Mouse (Mus musculus): ENCODE results near the gene Sdc3. TPM values are rescaled to one million over a fixed set of nuclear protein-coding genes. Genes with fewer than 3 reads are reported as not detected.

Sdc3 gene
- polyA plus RNA-seq, 1 experiment, result 73.1 TPM

- H3K27ac ChIP-seq (ENCODE audit: control insufficient read depth, insufficient read depth, low read depth, low read length), result no peak overlapping the region
- peaks cover 15% of the 10 kb centered on the region for H3K4me1 ChIP-seq (ENCODE audit: control insufficient read depth, insufficient read depth, low read length)
- no peak for TF ChIP-seq POLR2A (IDR thresholded peaks at IDR 0.05; ENCODE audit: control insufficient read depth, low read depth, low read length)
- TF ChIP-seq CTCF (IDR thresholded peaks at IDR 0.05; ENCODE audit: control insufficient read depth, insufficient read depth, insufficient replicate concordance, low read depth, low read length), result no peak
- no peaks in the 10 kb centered on the region for H3K27me3 ChIP-seq (ENCODE audit: control insufficient read depth, insufficient read depth, low read length)
- peak overlapping the region; percentile 77 for H3K4me3 ChIP-seq (ENCODE audit: control insufficient read depth, low read depth, low read length)
- no peaks in the 10 kb centered on the region for H3K36me3 ChIP-seq (ENCODE audit: control insufficient read depth, insufficient read depth, low read length)
Observed at GRCm38 (mm10) chr4:130791811-130792375, 444 bp upstream of the Sdc3 start.

- H3K27ac ChIP-seq (ENCODE audit: control insufficient read depth, insufficient read depth, low read depth, low read length), result no peak overlapping the region
- peaks cover 18% of the 10 kb centered on the region for H3K4me1 ChIP-seq (ENCODE audit: control insufficient read depth, insufficient read depth, low read length)
- TF ChIP-seq CTCF (IDR thresholded peaks at IDR 0.05; ENCODE audit: control insufficient read depth, insufficient read depth, insufficient replicate concordance, low read depth, low read length), result no peak; the same call in 1 of the 2 replicates
- no peak for TF ChIP-seq POLR2A (IDR thresholded peaks at IDR 0.05; ENCODE audit: control insufficient read depth, low read depth, low read length)
- no peaks in the 10 kb centered on the region for H3K27me3 ChIP-seq (ENCODE audit: control insufficient read depth, insufficient read depth, low read length)
- H3K4me3 ChIP-seq (ENCODE audit: control insufficient read depth, low read depth, low read length), result peak overlapping the region; percentile 77; the same call in 1 of the 2 replicates
- no peaks in the 10 kb centered on the region for H3K36me3 ChIP-seq (ENCODE audit: control insufficient read depth, insufficient read depth, low read length)
Observed at GRCm38 (mm10) chr4:130793180-130793501, 804 bp downstream of the Sdc3 start.

GRCm38 (mm10) chr4:130794771-130795170 is 2.4 kb downstream of the Sdc3 start:
- TF ChIP-seq POLR2A (IDR thresholded peaks at IDR 0.05; ENCODE audit: control insufficient read depth, low read depth, low read length) (no peak), CTCF (IDR thresholded peaks at IDR 0.05; ENCODE audit: control insufficient read depth, insufficient read depth, insufficient replicate concordance, low read depth, low read length) (no peak)
- H3K4me1 ChIP-seq (ENCODE audit: control insufficient read depth, insufficient read depth, low read length), result peaks cover 18% of the 10 kb centered on the region
- H3K36me3 ChIP-seq (ENCODE audit: control insufficient read depth, insufficient read depth, low read length), result no peaks in the 10 kb centered on the region
- no peak overlapping the region for H3K27ac ChIP-seq (ENCODE audit: control insufficient read depth, insufficient read depth, low read depth, low read length)
- no peaks in the 10 kb centered on the region for H3K27me3 ChIP-seq (ENCODE audit: control insufficient read depth, insufficient read depth, low read length)
- H3K4me3 ChIP-seq (ENCODE audit: control insufficient read depth, low read depth, low read length), result no peak overlapping the region

DNA sequence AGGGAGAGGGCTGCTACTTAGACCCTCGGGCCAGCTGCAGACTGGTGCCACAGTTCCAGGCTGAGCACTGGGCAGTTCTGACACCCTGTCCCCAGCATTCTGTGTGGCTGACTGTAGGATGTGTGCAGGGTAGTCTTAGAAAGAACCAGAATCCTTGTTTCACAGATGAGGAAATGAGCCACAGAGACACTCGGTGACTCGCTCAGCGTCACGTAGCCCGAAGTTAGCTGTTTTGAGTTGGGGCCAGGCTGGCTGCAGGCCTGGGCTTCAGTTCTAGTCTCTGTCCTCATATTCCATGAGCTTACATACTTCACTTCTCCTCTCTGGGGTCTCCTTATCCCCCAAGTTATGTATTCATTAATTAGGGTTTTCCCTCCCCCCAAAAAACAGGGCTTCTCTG is 3.6 kb downstream of the Sdc3 start:
- H3K27ac ChIP-seq (ENCODE audit: control insufficient read depth, insufficient read depth, low read depth, low read length), result no peak overlapping the region
- no peak overlapping the region for H3K4me3 ChIP-seq (ENCODE audit: control insufficient read depth, low read depth, low read length)
- H3K27me3 ChIP-seq (ENCODE audit: control insufficient read depth, insufficient read depth, low read length), result no peaks in the 10 kb centered on the region
- peaks cover 18% of the 10 kb centered on the region for H3K4me1 ChIP-seq (ENCODE audit: control insufficient read depth, insufficient read depth, low read length)
- TF ChIP-seq CTCF (IDR thresholded peaks at IDR 0.05; ENCODE audit: control insufficient read depth, insufficient read depth, insufficient replicate concordance, low read depth, low read length) (no peak), POLR2A (IDR thresholded peaks at IDR 0.05; ENCODE audit: control insufficient read depth, low read depth, low read length) (no peak)
- no peaks in the 10 kb centered on the region for H3K36me3 ChIP-seq (ENCODE audit: control insufficient read depth, insufficient read depth, low read length)

GRCm38 (mm10) chr4:130797201-130798051 is 5.1 kb downstream of the Sdc3 start:
- H3K27me3 ChIP-seq (ENCODE audit: control insufficient read depth, insufficient read depth, low read length), result no peaks in the 10 kb centered on the region
- H3K4me1 ChIP-seq (ENCODE audit: control insufficient read depth, insufficient read depth, low read length), result peaks cover 11% of the 10 kb centered on the region
- H3K36me3 ChIP-seq (ENCODE audit: control insufficient read depth, insufficient read depth, low read length), result no peaks in the 10 kb centered on the region
- no peak overlapping the region for H3K4me3 ChIP-seq (ENCODE audit: control insufficient read depth, low read depth, low read length)
- H3K27ac ChIP-seq (ENCODE audit: control insufficient read depth, insufficient read depth, low read depth, low read length), result no peak overlapping the region
- TF ChIP-seq CTCF (IDR thresholded peaks at IDR 0.05; ENCODE audit: control insufficient read depth, insufficient read depth, insufficient replicate concordance, low read depth, low read length) (no peak), POLR2A (IDR thresholded peaks at IDR 0.05; ENCODE audit: control insufficient read depth, low read depth, low read length) (no peak)

DNA sequence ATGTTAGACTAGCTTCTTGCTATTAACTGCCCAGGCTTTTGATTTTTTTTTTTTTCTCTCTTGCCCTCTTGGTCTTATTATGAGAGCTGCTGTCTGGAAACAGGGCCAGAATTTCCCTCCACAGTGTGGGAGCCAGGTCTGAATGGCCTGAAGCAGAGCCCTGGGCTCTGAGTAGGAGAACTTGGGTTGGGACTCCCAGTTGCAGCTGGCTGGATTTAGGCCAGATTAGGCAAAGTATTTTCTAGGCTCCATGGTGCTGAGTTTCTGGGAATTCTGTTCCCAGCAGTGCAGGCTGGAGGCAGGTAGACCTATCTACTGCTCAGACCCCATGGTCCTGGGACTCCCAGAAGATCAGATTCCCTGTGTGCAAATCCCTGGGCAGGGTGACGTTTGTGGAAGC is 6.1 kb downstream of the Sdc3 start:
- Histone ChIP-seq H3K27me3 (ENCODE audit: control insufficient read depth, insufficient read depth, low read length) (no peaks in the 10 kb centered on the region), H3K27ac (ENCODE audit: control insufficient read depth, insufficient read depth, low read depth, low read length) (no peak overlapping the region), H3K36me3 (ENCODE audit: control insufficient read depth, insufficient read depth, low read length) (no peaks in the 10 kb centered on the region), H3K4me3 (ENCODE audit: control insufficient read depth, low read depth, low read length) (no peak overlapping the region), H3K4me1 (ENCODE audit: control insufficient read depth, insufficient read depth, low read length) (peaks cover 3% of the 10 kb centered on the region)
- no peak for TF ChIP-seq POLR2A (IDR thresholded peaks at IDR 0.05; ENCODE audit: control insufficient read depth, low read depth, low read length)
- TF ChIP-seq CTCF (IDR thresholded peaks at IDR 0.05; ENCODE audit: control insufficient read depth, insufficient read depth, insufficient replicate concordance, low read depth, low read length), result no peak

- TF ChIP-seq CTCF (IDR thresholded peaks at IDR 0.05; ENCODE audit: control insufficient read depth, insufficient read depth, insufficient replicate concordance, low read depth, low read length) (no peak), POLR2A (IDR thresholded peaks at IDR 0.05; ENCODE audit: control insufficient read depth, low read depth, low read length) (no peak)
- no peaks in the 10 kb centered on the region for H3K36me3 ChIP-seq (ENCODE audit: control insufficient read depth, insufficient read depth, low read length)
- no peak overlapping the region for H3K27ac ChIP-seq (ENCODE audit: control insufficient read depth, insufficient read depth, low read depth, low read length)
- no peak overlapping the region for H3K4me3 ChIP-seq (ENCODE audit: control insufficient read depth, low read depth, low read length)
- H3K4me1 ChIP-seq (ENCODE audit: control insufficient read depth, insufficient read depth, low read length), result peaks cover 3% of the 10 kb centered on the region
- no peaks in the 10 kb centered on the region for H3K27me3 ChIP-seq (ENCODE audit: control insufficient read depth, insufficient read depth, low read length)
Observed at GRCm38 (mm10) chr4:130799118-130799517, 6.8 kb downstream of the Sdc3 start.

All from testis, adult 2 months (tissue).